Mouse (Mus musculus) heart, adult 2 months (tissue): ENCODE results near the gene Pde4d.

Experiments
- CTCF ChIP-seq: fragments of 200-600 bp; IDR thresholded peaks from 2 replicates; pipeline ENCODE4 v1.8.1; 2022; ENCODE audit warnings: antibody characterized with exemption, mild to moderate bottlenecking, moderate library complexity
- POLR2A ChIP-seq: fragments of 200-500 bp; IDR thresholded peaks from 2 replicates; pipeline ENCODE4 v1.6.1; 2011; ENCODE audit warnings: mild to moderate bottlenecking, low read depth, low read length, control low read depth; ENCODE audit not compliant: insufficient read depth

DNA sequence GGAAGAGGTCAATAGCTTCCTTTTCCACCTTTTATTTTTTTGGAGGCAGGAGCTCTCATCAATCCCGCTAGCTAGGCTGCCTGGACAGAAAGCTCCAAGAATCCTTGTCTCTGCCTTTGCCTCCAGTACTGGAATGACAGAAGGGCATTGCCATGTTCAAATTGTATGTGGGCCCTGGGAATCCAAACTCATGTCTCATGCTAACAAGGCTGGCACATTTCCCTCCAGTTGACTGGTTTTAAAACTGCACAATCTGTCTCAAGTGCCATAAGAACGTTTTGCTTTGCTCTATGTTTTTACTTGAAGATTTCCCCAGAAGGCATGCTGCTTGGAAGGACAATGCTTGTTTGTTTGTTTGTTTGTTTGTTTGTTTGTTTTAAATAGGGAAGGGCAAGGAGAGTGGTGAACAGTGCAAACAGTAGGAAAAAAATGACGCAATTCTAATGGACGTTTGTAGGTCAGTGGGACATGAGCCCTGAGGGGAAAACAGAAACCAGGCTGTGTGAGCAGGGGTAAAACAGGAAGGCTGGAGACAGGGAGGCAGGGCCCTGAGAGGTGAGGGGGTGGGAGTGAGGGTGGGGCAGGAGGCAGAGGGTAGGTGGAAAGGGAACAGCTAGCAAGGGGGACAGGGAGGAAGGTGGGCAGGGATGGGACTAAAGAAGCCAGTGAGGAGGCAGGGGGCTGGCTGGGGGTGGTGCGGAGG is 784.3 kb downstream of the Pde4d start:
- no peak for TF ChIP-seq CTCF
- TF ChIP-seq POLR2A: no peak
